Mouse (Mus musculus) forebrain, embryonic 12.5 days (tissue): Measurements from ENCODE around the gene Frmd5. TPM values are rescaled to one million over a fixed set of nuclear protein-coding genes. Genes with fewer than 3 reads are reported as not detected.
"Not testable (repeated sequence)": the region's sequence is repeated elsewhere in the genome, so short reads cannot be mapped to it uniquely, and the experiment has no call there.

Source experiments
- ATAC-seq: fragments of 200-750 bp; cut with Nextera tagmentation; 2 replicates; pipeline ENCODE4 v1.8.0; 2017; ENCODE audit warnings: moderate TSS enrichment; ENCODE audit not compliant: low FRiP score
- H3K27ac ChIP-seq: fragments of 300-500 bp; sonication (generic); 2 replicates; pipeline ENCODE4 v1.5.1; 2016; ENCODE audit warnings: mild to moderate bottlenecking
- H3K27me3 ChIP-seq: fragments of 300-500 bp; sonication (generic); 2 replicates; pipeline ENCODE4 v1.6.1; 2016; ENCODE audit warnings: mild to moderate bottlenecking
- H3K36me3 ChIP-seq: fragments of 300-500 bp; sonication (generic); replicated peaks from 2 replicates; pipeline ENCODE4 v1.6.1; 2016; ENCODE audit warnings: mild to moderate bottlenecking
- H3K4me1 ChIP-seq: fragments of 300-500 bp; sonication (generic); 2 replicates; pipeline ENCODE4 v1.6.1; 2016
- H3K4me2 ChIP-seq: fragments of 300-500 bp; sonication (generic); 2 replicates; pipeline ENCODE4 v1.6.1; 2016; ENCODE audit warnings: mild to moderate bottlenecking, moderate library complexity
- H3K4me3 ChIP-seq: fragments of 300-500 bp; sonication (generic); replicated peaks from 2 replicates; pipeline ENCODE4 v1.5.1; 2016; ENCODE audit warnings: mild to moderate bottlenecking
- H3K9ac ChIP-seq: fragments of 300-500 bp; sonication (generic); 2 replicates; pipeline ENCODE4 v1.6.1; 2016; ENCODE audit warnings: mild to moderate bottlenecking
- H3K9me3 ChIP-seq: fragments of 300-500 bp; sonication (generic); 2 replicates; pipeline ENCODE4 v1.6.1; 2016
- WGBS: fragments of 180-500 bp; shearing (Covaris S2); methylation state at CpG from one replicate; pipeline ENCODE4 v1.1.7; 2016; 5-methylcytosine and 5-hydroxymethylcytosine counted together
- polyA plus RNA-seq: library from polyadenylated mRNA; unstranded; fragments of >200 nt; fragmentation: Nextera tagmentation; extraction: Ambion mirVana; gene quantifications from 2 replicates; pipeline ENCODE4 v1.2.1, GENCODE M21; 2016

The Frmd5 gene
- polyA plus RNA-seq, 1 experiment from 2014 or later = 30.8 TPM

- no peak for ATAC-seq
- Histone ChIP-seq H3K27me3 (no peaks in the 10 kb centered on the region), H3K27ac (0 out of 2 replicates have a peak overlapping the region, but pooled peaks have one; percentile 3), H3K4me1 (0 out of 2 replicates have a peak, but pooled peaks cover 4% of the 10 kb centered on the region), H3K36me3 (peaks cover 11% of the 10 kb centered on the region; the same call in 1 of the 2 replicates), H3K4me3 (no peak overlapping the region), H3K4me2 (no peak overlapping the region), H3K9ac (no peak overlapping the region), H3K9me3 (no peaks in the 10 kb centered on the region)
- 65% methylated on average over 8 of the region's 8 CpGs for WGBS
These were observed 231.1 kb downstream of the Frmd5 start for GRCm38 (mm10) chr2:121575741-121576201.

- 90% methylated on average over 9 of the region's 9 CpGs for WGBS
- H3K27ac ChIP-seq = no peak overlapping the region
- no peaks in the 10 kb centered on the region for H3K9me3 ChIP-seq
- 0 out of 2 replicates have a peak, but pooled peaks cover 4% of the 10 kb centered on the region for H3K4me1 ChIP-seq
- H3K36me3 ChIP-seq = peaks cover 11% of the 10 kb centered on the region; the same call in 1 of the 2 replicates
- no peak overlapping the region for H3K9ac ChIP-seq
- no peaks in the 10 kb centered on the region for H3K27me3 ChIP-seq
- ATAC-seq = no peak
- no peak overlapping the region for H3K4me3 ChIP-seq
- H3K4me2 ChIP-seq = no peak overlapping the region
These were observed 232.7 kb downstream of the Frmd5 start for GRCm38 (mm10) chr2:121574066-121574630.

- Histone ChIP-seq H3K9me3 (no peaks in the 10 kb centered on the region), H3K4me1 (0 out of 2 replicates have a peak, but pooled peaks cover 4% of the 10 kb centered on the region), H3K9ac (no peak overlapping the region), H3K4me2 (no peak overlapping the region), H3K36me3 (peaks cover 22% of the 10 kb centered on the region), H3K4me3 (no peak overlapping the region), H3K27ac (no peak overlapping the region), H3K27me3 (no peaks in the 10 kb centered on the region)
- WGBS = 23% methylated on average over 7 of the region's 7 CpGs
- ATAC-seq = peak; percentile 86
These were observed 235.1 kb downstream of the Frmd5 start for GRCm38 (mm10) chr2:121571780-121572179.

GRCm38 (mm10) chr2:121570999-121571655, 235.8 kb downstream of the Frmd5 start:
- WGBS = 77% methylated on average over 8 of the region's 8 CpGs

GRCm38 (mm10) chr2:121570049-121570448, 236.8 kb downstream of the Frmd5 start:
- WGBS = 92% methylated on average over 3 of the region's 3 CpGs
- Histone ChIP-seq H3K27ac (no peak overlapping the region), H3K4me3 (no peak overlapping the region), H3K27me3 (no peaks in the 10 kb centered on the region), H3K4me2 (no peak overlapping the region), H3K36me3 (peaks cover 22% of the 10 kb centered on the region), H3K9me3 (no peaks in the 10 kb centered on the region), H3K9ac (no peak overlapping the region), H3K4me1 (no peaks in the 10 kb centered on the region)
- no peak for ATAC-seq

More at GRCm38 (mm10) chr2:121570999-121571655, 235.8 kb downstream of the Frmd5 start:
- Histone ChIP-seq H3K9me3 (no peaks in the 10 kb centered on the region), H3K9ac (no peak overlapping the region), H3K4me3 (no peak overlapping the region), H3K4me2 (no peak overlapping the region), H3K27ac (no peak overlapping the region), H3K36me3 (peaks cover 22% of the 10 kb centered on the region), H3K27me3 (no peaks in the 10 kb centered on the region), H3K4me1 (0 out of 2 replicates have a peak, but pooled peaks cover 3% of the 10 kb centered on the region)
- no peak for ATAC-seq

- WGBS = 69% methylated on average over 5 of the region's 5 CpGs
- H3K36me3 ChIP-seq = peaks cover 19% of the 10 kb centered on the region
These were observed 241.0 kb downstream of the Frmd5 start for GRCm38 (mm10) chr2:121565911-121566310.

GRCm38 (mm10) chr2:121563117-121563516, 243.8 kb downstream of the Frmd5 start:
- Histone ChIP-seq H3K36me3 (peaks cover 24% of the 10 kb centered on the region), H3K4me3 (no peak overlapping the region), H3K4me1 (no peaks in the 10 kb centered on the region), H3K27me3 (no peaks in the 10 kb centered on the region), H3K9ac (no peak overlapping the region), H3K4me2 (no peak overlapping the region), H3K9me3 (no peaks in the 10 kb centered on the region), H3K27ac (no peak overlapping the region)
- 90% methylated on average over 3 of the region's 3 CpGs for WGBS
- no peak for ATAC-seq

More at GRCm38 (mm10) chr2:121565911-121566310, 241.0 kb downstream of the Frmd5 start:
- Histone ChIP-seq H3K4me3 (no peak overlapping the region), H3K4me2 (no peak overlapping the region), H3K27ac (no peak overlapping the region), H3K4me1 (no peaks in the 10 kb centered on the region), H3K9me3 (no peaks in the 10 kb centered on the region), H3K9ac (no peak overlapping the region), H3K27me3 (no peaks in the 10 kb centered on the region)
- ATAC-seq = no peak

GRCm38 (mm10) chr2:121551271-121551670, 255.6 kb downstream of the Frmd5 start:
- H3K9ac ChIP-seq = no peak overlapping the region
- H3K4me2 ChIP-seq = no peak overlapping the region
- 91% methylated on average over 8 of the region's 8 CpGs for WGBS
- no peak overlapping the region for H3K4me3 ChIP-seq
- H3K4me1 ChIP-seq = no peaks in the 10 kb centered on the region
- no peak overlapping the region for H3K27ac ChIP-seq
- no peak for ATAC-seq
- peaks cover 56% of the 10 kb centered on the region for H3K36me3 ChIP-seq
- no peaks in the 10 kb centered on the region for H3K27me3 ChIP-seq
- no peaks in the 10 kb centered on the region for H3K9me3 ChIP-seq

- ATAC-seq = no peak
- 93% methylated on average over 6 of the region's 6 CpGs for WGBS
- H3K4me2 ChIP-seq = no peak overlapping the region
- peaks cover 69% of the 10 kb centered on the region for H3K36me3 ChIP-seq
- no peaks in the 10 kb centered on the region for H3K9me3 ChIP-seq
- H3K4me1 ChIP-seq = no peaks in the 10 kb centered on the region
- H3K4me3 ChIP-seq = no peak overlapping the region
- H3K9ac ChIP-seq = no peak overlapping the region
- no peaks in the 10 kb centered on the region for H3K27me3 ChIP-seq
- no peak overlapping the region for H3K27ac ChIP-seq
These were observed 257.3 kb downstream of the Frmd5 start for GRCm38 (mm10) chr2:121549630-121550029.

GRCm38 (mm10) chr2:121544829-121545228, 262.1 kb downstream of the Frmd5 start:
- 91% methylated on average over 3 of the region's 3 CpGs for WGBS
- H3K36me3 ChIP-seq = peaks cover 82% of the 10 kb centered on the region

GRCm38 (mm10) chr2:121525056-121525455, 281.8 kb downstream of the Frmd5 start:
- WGBS = 92% methylated on average over 2 of the region's 2 CpGs
- ATAC-seq = no peak

More at GRCm38 (mm10) chr2:121544829-121545228, 262.1 kb downstream of the Frmd5 start:
- Histone ChIP-seq H3K9ac (no peak overlapping the region), H3K9me3 (no peaks in the 10 kb centered on the region), H3K27me3 (no peaks in the 10 kb centered on the region), H3K4me3 (no peak overlapping the region), H3K4me1 (no peaks in the 10 kb centered on the region), H3K27ac (no peak overlapping the region), H3K4me2 (no peak overlapping the region)
- no peak for ATAC-seq

GRCm38 (mm10) chr2:121522830-121523229, 284.1 kb downstream of the Frmd5 start:
- ATAC-seq, H3K4me3 ChIP-seq, H3K9ac ChIP-seq, H3K9me3 ChIP-seq, H3K4me2 ChIP-seq, H3K27ac ChIP-seq, H3K4me1 ChIP-seq, H3K27me3 ChIP-seq: not testable (repeated sequence)
- 98% methylated on average over 3 of the region's 3 CpGs for WGBS
- H3K36me3 ChIP-seq = peaks cover 60% of the 10 kb centered on the region

More at GRCm38 (mm10) chr2:121525056-121525455, 281.8 kb downstream of the Frmd5 start:
- peaks cover 52% of the 10 kb centered on the region for H3K36me3 ChIP-seq
- H3K4me2 ChIP-seq = no peak overlapping the region
- H3K27me3 ChIP-seq = no peaks in the 10 kb centered on the region
- no peak overlapping the region for H3K27ac ChIP-seq
- no peaks in the 10 kb centered on the region for H3K9me3 ChIP-seq
- H3K4me3 ChIP-seq = no peak overlapping the region
- H3K9ac ChIP-seq = no peak overlapping the region
- H3K4me1 ChIP-seq = no peaks in the 10 kb centered on the region
